Mouse (Mus musculus): ENCODE data around the gene Usp7. TPM values are rescaled to one million over a fixed set of nuclear protein-coding genes. Genes with fewer than 3 reads are reported as not detected.
A peak's percentile ranks its signal among the peaks of the same experiment; 100 is the strongest.

Gene Usp7
- 17.1 and 21.1 TPM in 2 replicates for polyA plus RNA-seq (2016; fragmentation: Nextera tagmentation; extraction: Ambion mirVana)

DNA sequence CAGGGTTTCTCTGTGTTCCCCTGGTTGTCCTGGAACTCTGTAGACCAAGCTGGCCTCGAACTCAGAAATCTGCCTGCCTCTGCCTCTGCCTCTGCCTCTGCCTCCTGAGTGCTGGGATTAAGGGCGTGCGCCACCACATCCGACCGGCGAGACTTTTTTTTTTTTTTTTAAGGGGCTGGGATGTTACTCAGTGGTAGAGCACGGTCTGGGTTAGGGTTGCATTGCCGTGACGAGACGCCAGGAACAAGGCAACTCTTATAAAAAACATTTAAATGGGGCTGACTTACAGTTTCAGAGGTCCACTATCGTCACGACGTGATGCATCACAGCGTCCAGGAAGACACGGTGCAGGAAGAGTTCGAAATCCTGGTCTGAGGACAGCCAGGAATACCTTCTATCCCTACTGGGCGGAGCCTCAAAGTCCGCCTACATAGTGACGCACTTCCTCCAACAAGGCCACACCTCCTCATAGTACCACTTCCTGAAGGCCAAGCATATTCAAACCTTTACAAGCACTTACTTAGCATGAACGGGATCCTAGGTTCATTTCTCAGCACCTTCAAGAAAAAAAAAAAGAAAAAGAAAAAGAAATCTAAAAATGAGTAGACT lies at the start of gene Usp7:
TSS of gene Usp7 (minus strand) at position 360 of the 609 bp plus-strand sequence.
- Histone ChIP-seq H3K27me3 (replicated peaks) (no peaks in the 10 kb centered on the region), H3K4me1 (replicated peaks) (no peaks in the 10 kb centered on the region; the same call in 1 of the 2 replicates), H3K4me3 (no peak within 1 kb of the TSS), H3K9me3 (replicated peaks) (no peaks in the 10 kb centered on the region), H3K9ac (no peak within 1 kb of the TSS), H3K27ac (ENCODE audit: poor library complexity, severe bottlenecking) (no peak within 1 kb of the TSS), H3K36me3 (no peaks in the 10 kb centered on the region), H3K4me2 (no peak within 1 kb of the TSS)
- ATAC-seq (ENCODE audit: insufficient number of reproducible peaks, low FRiP score) = no peak
- WGBS = 87% methylated on average over 20 of the region's 20 CpGs

DNA sequence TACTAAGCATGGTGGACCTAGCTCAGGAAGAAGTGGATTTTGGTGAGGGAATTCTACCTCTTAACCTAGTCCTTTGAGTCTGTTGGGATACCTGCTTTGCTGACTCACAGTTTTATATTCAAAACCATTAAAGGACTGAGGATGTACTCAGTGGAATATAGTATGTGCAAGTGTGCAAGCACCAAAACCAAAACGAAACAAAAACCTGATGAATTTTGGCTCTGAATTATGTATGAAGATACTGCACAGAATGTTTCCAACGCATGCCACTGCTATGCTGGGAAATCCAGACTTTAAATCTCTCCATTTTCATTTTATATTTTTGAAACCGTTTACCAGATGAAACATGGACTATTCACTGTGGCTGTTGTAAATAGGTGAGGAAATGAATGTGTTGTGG lies 48.4 kb upstream of the Usp7 start:
- Histone ChIP-seq H3K36me3 (peaks cover 60% of the 10 kb centered on the region), H3K4me1 (replicated peaks) (0 out of 2 replicates have a peak, but pooled peaks cover 10% of the 10 kb centered on the region), H3K9ac (no peak overlapping the region), H3K4me2 (no peak overlapping the region), H3K9me3 (replicated peaks) (no peaks in the 10 kb centered on the region), H3K27me3 (replicated peaks) (no peaks in the 10 kb centered on the region), H3K27ac (ENCODE audit: poor library complexity, severe bottlenecking) (no peak overlapping the region), H3K4me3 (no peak overlapping the region)
- ATAC-seq (ENCODE audit: insufficient number of reproducible peaks, low FRiP score) = no peak
- WGBS = 94% methylated on average over 3 of the region's 3 CpGs

DNA sequence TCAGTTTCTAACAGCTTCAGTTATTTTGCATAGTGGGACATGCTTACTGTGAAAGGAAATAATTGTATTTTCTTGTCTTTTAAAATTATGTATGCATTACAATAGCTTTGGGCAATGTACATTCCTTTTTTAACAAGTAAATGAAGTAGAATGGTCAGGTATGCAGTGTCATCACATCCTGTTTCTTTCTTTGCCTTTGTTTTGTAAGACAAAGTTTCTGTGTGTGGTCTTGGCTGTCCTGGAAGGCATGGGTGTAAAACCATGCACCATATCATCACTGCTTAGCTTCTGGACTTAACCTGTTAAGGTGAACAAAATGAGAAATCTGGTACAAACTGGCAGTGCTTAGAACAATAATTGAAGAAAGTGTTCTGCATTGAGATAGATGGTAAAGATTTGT lies 46.8 kb upstream of the Usp7 start:
- H3K4me2 ChIP-seq = no peak overlapping the region
- H3K27ac ChIP-seq (ENCODE audit: poor library complexity, severe bottlenecking) = no peak overlapping the region
- H3K4me3 ChIP-seq = no peak overlapping the region
- H3K4me1 ChIP-seq (replicated peaks) = 0 out of 2 replicates have a peak, but pooled peaks cover 14% of the 10 kb centered on the region
- peaks cover 64% of the 10 kb centered on the region for H3K36me3 ChIP-seq
- no peaks in the 10 kb centered on the region for H3K9me3 ChIP-seq (replicated peaks)
- H3K27me3 ChIP-seq (replicated peaks) = no peaks in the 10 kb centered on the region
- no peak overlapping the region for H3K9ac ChIP-seq
- ATAC-seq (ENCODE audit: insufficient number of reproducible peaks, low FRiP score) = no peak

DNA sequence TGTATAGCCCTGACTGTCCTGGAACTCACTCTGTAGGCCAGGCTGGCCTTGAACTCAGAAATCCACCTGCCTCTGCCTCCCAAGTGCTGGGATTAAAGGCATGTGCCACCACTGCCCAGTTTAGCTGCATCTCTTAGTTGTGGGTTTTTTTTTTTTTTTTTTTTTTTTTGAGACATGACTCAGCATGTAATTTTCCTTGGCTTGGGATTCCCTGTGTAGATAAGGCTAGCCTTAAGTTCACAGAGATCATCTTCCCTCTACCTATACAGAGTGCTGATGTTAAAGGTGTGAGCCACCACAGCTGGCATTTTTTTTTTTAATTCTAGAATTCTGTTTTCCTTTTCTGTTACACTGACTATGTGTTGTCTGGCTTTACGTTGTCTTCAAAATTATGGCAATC lies 45.5 kb upstream of the Usp7 start:
- no peak overlapping the region for H3K4me3 ChIP-seq
- H3K36me3 ChIP-seq = peaks cover 65% of the 10 kb centered on the region
- H3K4me2 ChIP-seq = no peak overlapping the region
- H3K4me1 ChIP-seq (replicated peaks) = peaks cover 20% of the 10 kb centered on the region
- no peaks in the 10 kb centered on the region for H3K9me3 ChIP-seq (replicated peaks)
- ATAC-seq (ENCODE audit: insufficient number of reproducible peaks, low FRiP score) = peak; percentile 77
- no peak overlapping the region for H3K27ac ChIP-seq (ENCODE audit: poor library complexity, severe bottlenecking)
- no peak overlapping the region for H3K9ac ChIP-seq
- 97% methylated on average over 1 of the region's 1 CpGs for WGBS
- no peaks in the 10 kb centered on the region for H3K27me3 ChIP-seq (replicated peaks)

DNA sequence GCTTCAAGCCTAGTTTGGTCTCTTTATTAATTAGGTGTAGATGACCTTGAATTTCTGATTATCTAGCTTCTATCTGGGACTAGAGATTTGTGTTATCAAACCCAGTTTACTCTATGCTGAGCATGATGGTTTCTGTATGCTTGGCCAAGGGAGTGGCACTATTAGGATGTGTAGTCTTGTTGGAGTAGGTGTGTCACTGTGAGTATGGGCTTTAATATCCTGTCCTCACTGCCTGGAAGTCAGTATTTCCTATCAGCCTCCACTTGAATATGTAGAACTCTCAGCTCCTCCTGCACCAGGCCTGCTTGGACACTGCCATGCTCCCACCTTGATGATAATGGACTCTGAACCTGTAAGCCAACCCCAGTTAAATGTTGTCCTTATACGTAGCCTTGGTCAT lies 44.8 kb upstream of the Usp7 start:
- no peak overlapping the region for H3K4me3 ChIP-seq
- no peak overlapping the region for H3K27ac ChIP-seq (ENCODE audit: poor library complexity, severe bottlenecking)
- no peaks in the 10 kb centered on the region for H3K27me3 ChIP-seq (replicated peaks)
- no peak for ATAC-seq (ENCODE audit: insufficient number of reproducible peaks, low FRiP score)
- peaks cover 25% of the 10 kb centered on the region for H3K4me1 ChIP-seq (replicated peaks)
- H3K36me3 ChIP-seq = peaks cover 64% of the 10 kb centered on the region
- H3K9ac ChIP-seq = no peak overlapping the region
- WGBS = 83% methylated on average over 1 of the region's 1 CpGs
- no peak overlapping the region for H3K4me2 ChIP-seq
- no peaks in the 10 kb centered on the region for H3K9me3 ChIP-seq (replicated peaks)

- H3K9me3 ChIP-seq (replicated peaks) = no peaks in the 10 kb centered on the region
- H3K9ac ChIP-seq = peak overlapping the region; percentile 99
- 2% methylated on average over 12 of the region's 12 CpGs for WGBS
- no peaks in the 10 kb centered on the region for H3K27me3 ChIP-seq (replicated peaks)
- peak overlapping the region; percentile 98 for H3K4me3 ChIP-seq
- H3K4me2 ChIP-seq = peak overlapping the region; percentile 96
- H3K4me1 ChIP-seq (replicated peaks) = peaks cover 24% of the 10 kb centered on the region
- H3K27ac ChIP-seq (ENCODE audit: poor library complexity, severe bottlenecking) = peak overlapping the region; percentile 95
- H3K36me3 ChIP-seq = peaks cover 30% of the 10 kb centered on the region
- no peak for ATAC-seq (ENCODE audit: insufficient number of reproducible peaks, low FRiP score)
Observed at GRCm38 (mm10) chr16:8831241-8831640, 39.1 kb upstream of the Usp7 start.

DNA sequence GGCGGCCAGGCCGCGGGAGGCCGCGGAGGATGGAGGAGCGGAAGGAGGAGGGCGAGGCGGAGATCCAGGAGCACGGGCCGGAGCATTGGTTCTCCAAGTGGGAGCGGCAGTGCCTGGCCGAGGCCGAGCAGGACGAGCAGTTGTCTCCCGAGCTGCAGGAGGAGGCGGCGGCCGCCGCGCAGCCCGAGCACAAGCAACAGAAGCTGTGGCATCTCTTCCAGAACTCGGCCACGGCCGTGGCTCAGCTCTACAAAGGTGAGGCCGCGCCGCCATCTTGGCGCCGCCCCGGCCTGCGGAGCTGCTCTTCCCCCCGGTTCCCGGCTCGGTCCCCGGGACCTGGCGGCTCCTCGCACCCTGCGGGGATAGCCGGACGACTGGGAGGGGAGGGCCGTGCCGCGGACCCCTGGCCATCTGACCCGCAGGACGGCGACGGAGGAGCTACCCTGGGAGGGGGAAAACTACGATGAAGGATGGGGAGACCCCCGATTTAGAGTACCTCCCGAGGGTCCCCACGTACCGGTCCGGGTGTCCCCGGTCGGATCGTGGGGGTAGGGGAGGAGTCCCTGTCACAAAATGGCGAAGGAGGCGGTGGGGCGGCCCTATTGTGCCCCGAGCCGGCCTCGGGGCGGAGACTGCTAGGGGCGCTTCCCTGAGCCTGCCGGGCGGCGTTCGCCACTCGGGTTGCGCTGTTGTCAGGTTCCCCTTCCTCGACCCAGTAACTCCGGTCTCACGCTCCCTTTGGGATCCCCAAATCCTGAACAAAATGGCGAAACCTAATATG lies 38.5 kb upstream of the Usp7 start:
- peak overlapping the region; percentile 96 for H3K4me2 ChIP-seq
- H3K36me3 ChIP-seq = peaks cover 29% of the 10 kb centered on the region
- H3K4me3 ChIP-seq = peak overlapping the region; percentile 98
- H3K27ac ChIP-seq (ENCODE audit: poor library complexity, severe bottlenecking) = peak overlapping the region; percentile 95
- no peaks in the 10 kb centered on the region for H3K9me3 ChIP-seq (replicated peaks)
- peaks cover 24% of the 10 kb centered on the region for H3K4me1 ChIP-seq (replicated peaks)
- H3K27me3 ChIP-seq (replicated peaks) = no peaks in the 10 kb centered on the region
- H3K9ac ChIP-seq = peak overlapping the region; percentile 99
- peak; percentile 48 for ATAC-seq (ENCODE audit: insufficient number of reproducible peaks, low FRiP score)
- WGBS = 0% methylated on average over 68 of the region's 74 CpGs

GRCm38 (mm10) chr16:8829564-8830359 lies 37.7 kb upstream of the Usp7 start, which contains the start of gene 1810013L24Rik:
1810013L24Rik (plus strand) TSS chr16:8830100.
- ATAC-seq (ENCODE audit: insufficient number of reproducible peaks, low FRiP score) = peak; percentile 93
- H3K4me1 ChIP-seq (replicated peaks) = peaks cover 22% of the 10 kb centered on the region
- peak within 1 kb of the TSS; percentile 95 for H3K27ac ChIP-seq (ENCODE audit: poor library complexity, severe bottlenecking)
- H3K36me3 ChIP-seq = peaks cover 21% of the 10 kb centered on the region; the same call in 1 of the 2 replicates
- peak within 1 kb of the TSS; percentile 99 for H3K9ac ChIP-seq
- peak within 1 kb of the TSS; percentile 96 for H3K4me2 ChIP-seq
- H3K9me3 ChIP-seq (replicated peaks) = no peaks in the 10 kb centered on the region
- peak within 1 kb of the TSS; percentile 98 for H3K4me3 ChIP-seq
- WGBS = 0% methylated on average over 76 of the region's 80 CpGs
- H3K27me3 ChIP-seq (replicated peaks) = no peaks in the 10 kb centered on the region

DNA sequence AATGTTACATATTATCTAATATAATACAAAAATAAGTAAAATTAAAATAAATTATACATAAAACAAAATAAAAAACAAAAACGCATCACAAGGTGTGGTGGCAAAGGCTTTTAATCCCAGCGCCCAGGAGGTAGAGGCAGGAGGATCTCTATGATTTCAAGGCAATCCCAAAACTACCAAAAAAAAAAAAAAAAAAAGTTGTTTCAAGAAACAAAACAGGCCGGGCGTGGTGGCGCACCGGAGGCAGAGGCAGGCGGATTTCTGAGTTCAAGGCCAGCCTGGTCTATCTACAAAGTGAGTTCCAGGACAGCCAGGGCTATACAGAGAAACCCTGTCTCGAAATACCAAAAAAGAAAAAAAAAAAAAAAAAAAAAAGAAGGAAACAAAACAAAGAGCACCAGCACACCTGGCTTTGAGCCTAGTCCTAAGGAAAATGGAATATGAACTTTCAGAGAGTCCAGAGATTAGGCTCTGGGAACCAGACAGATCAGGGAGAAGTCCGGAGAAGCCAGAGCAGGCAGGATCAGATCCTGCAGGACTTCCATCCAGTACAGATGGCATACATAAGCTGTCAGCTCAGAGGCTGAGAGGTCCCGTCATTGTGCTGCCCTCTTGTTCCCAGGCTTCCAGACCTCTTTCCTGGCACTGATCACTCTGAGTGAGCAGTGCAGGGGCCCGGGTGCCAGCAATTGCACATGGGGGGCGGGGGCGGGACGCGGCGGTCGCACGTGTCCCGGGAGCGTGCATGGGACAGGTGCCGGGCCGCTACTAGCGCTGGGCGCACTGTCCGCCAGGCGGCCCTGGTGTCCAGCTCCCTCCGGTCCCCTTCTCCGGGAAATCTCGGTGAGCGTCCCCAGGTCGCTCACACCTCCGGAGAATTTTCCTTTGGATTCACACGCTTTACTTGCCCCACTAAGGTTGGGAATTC lies 36.8 kb upstream of the Usp7 start:
- WGBS = 9% methylated on average over 33 of the region's 33 CpGs
- H3K9me3 ChIP-seq (replicated peaks) = no peaks in the 10 kb centered on the region

GRCm38 (mm10) chr16:8827366-8827765 lies 35.3 kb upstream of the Usp7 start:
- H3K27me3 ChIP-seq (replicated peaks) = no peaks in the 10 kb centered on the region
- no peak overlapping the region for H3K4me2 ChIP-seq
- no peaks in the 10 kb centered on the region for H3K9me3 ChIP-seq (replicated peaks)
- peaks cover 8% of the 10 kb centered on the region for H3K4me1 ChIP-seq (replicated peaks)
- no peak overlapping the region for H3K27ac ChIP-seq (ENCODE audit: poor library complexity, severe bottlenecking)
- no peak overlapping the region for H3K4me3 ChIP-seq
- 78% methylated on average over 7 of the region's 7 CpGs for WGBS
- ATAC-seq (ENCODE audit: insufficient number of reproducible peaks, low FRiP score) = no peak
- no peak overlapping the region for H3K9ac ChIP-seq
- 0 out of 2 replicates have a peak, but pooled peaks cover 5% of the 10 kb centered on the region for H3K36me3 ChIP-seq

More for the DNA sequence above, 36.8 kb upstream of the Usp7 start:
- H3K4me1 ChIP-seq (replicated peaks) = peaks cover 20% of the 10 kb centered on the region
- H3K4me3 ChIP-seq = peak overlapping the region; percentile 98
- ATAC-seq (ENCODE audit: insufficient number of reproducible peaks, low FRiP score) = peak; percentile 69
- peak overlapping the region; percentile 76 for H3K9ac ChIP-seq
- H3K36me3 ChIP-seq = peaks cover 18% of the 10 kb centered on the region; the same call in 1 of the 2 replicates
- H3K27ac ChIP-seq (ENCODE audit: poor library complexity, severe bottlenecking) = peak overlapping the region; percentile 83
- peak overlapping the region; percentile 85 for H3K4me2 ChIP-seq
- H3K27me3 ChIP-seq (replicated peaks) = no peaks in the 10 kb centered on the region
